Mouse (Mus musculus) heart, postnatal 0 days (tissue): Measurements from ENCODE around the gene Oas1d. TPM values are rescaled to one million over a fixed set of nuclear protein-coding genes. Genes with fewer than 3 reads are reported as not detected.
"Not testable (repeated sequence)": the region's sequence is repeated elsewhere in the genome, so short reads cannot be mapped to it uniquely, and the experiment has no call there.

Experiments used
- ATAC-seq: fragments of 200-750 bp; cut with Nextera tagmentation; 2 replicates; pipeline ENCODE4 v1.8.0; 2017; ENCODE audit warnings: low read depth, moderate number of reproducible peaks, moderate library complexity; ENCODE audit not compliant: insufficient read depth
- DNase-seq: peaks from one replicate; pipeline ENCODE4 v3.0.0-alpha.2; 2016; ENCODE audit warnings: low spot score
- H3K27ac ChIP-seq: fragments of 300-500 bp; sonication (generic); 2 replicates; pipeline ENCODE4 v1.5.1; 2014; ENCODE audit warnings: low read depth, mild to moderate bottlenecking
- H3K27me3 ChIP-seq: fragments of 300-500 bp; sonication (generic); 2 replicates; pipeline ENCODE4 v1.6.1; 2014; ENCODE audit warnings: low read length, mixed read lengths; ENCODE audit not compliant: control insufficient read depth, insufficient read depth
- H3K36me3 ChIP-seq: fragments of 300-500 bp; sonication (generic); replicated peaks from 2 replicates; pipeline ENCODE4 v1.6.1; 2014; ENCODE audit warnings: low read length, mixed read lengths; ENCODE audit not compliant: control insufficient read depth, insufficient read depth
- H3K4me1 ChIP-seq: fragments of 300-500 bp; sonication (generic); 2 replicates; pipeline ENCODE4 v1.6.1; 2014; ENCODE audit warnings: antibody characterized with exemption; ENCODE audit not compliant: control insufficient read depth, insufficient read depth
- H3K4me2 ChIP-seq: fragments of 300-500 bp; sonication (generic); 2 replicates; pipeline ENCODE4 v1.6.1; 2014; ENCODE audit warnings: low read depth, mild to moderate bottlenecking, low read length, moderate library complexity
- H3K4me3 ChIP-seq: fragments of 300-500 bp; sonication (generic); 2 replicates; pipeline ENCODE4 v1.5.1; 2014; ENCODE audit warnings: low read depth, low read length
- H3K9ac ChIP-seq: fragments of 300-500 bp; sonication (generic); replicated peaks from 2 replicates; pipeline ENCODE4 v1.6.1; 2014; ENCODE audit warnings: low read depth, low read length, mixed read lengths
- H3K9me3 ChIP-seq: fragments of 300-500 bp; sonication (generic); replicated peaks from 2 replicates; pipeline ENCODE4 v1.6.1; 2016; ENCODE audit warnings: low read length; ENCODE audit not compliant: control insufficient read depth
- CTCF ChIP-seq: IDR thresholded peaks from 2 replicates; pipeline ENCODE4 v1.5.1; 2016; ENCODE audit warnings: antibody characterized with exemption, control low read depth, low read depth
- EP300 ChIP-seq: IDR thresholded peaks from 2 replicates; pipeline ENCODE4 v1.6.1; 2016; ENCODE audit warnings: antibody characterized with exemption, low read depth
- WGBS: fragments of 180-500 bp; shearing (Covaris S2); extraction: QIAGEN DNeasy Blood & Tissue Kit; methylation state at CpG from one replicate; pipeline ENCODE4 v1.1.7; 2014; 5-methylcytosine and 5-hydroxymethylcytosine counted together
- polyA plus RNA-seq: library from polyadenylated mRNA; unstranded; fragments of >200 nt; fragmentation: Nextera tagmentation; extraction: Ambion mirVana; gene quantifications from 2 replicates; pipeline ENCODE4 v1.2.1, GENCODE M21; 2015
- total RNA-seq: library from RNA; depleted of rRNA; stranded (reverse); fragments of >200 nt; gene quantifications from 2 replicates; pipeline ENCODE4 v1.2.3, GENCODE M21; 2014; ENCODE audit warnings: low replicate concordance

The Oas1d gene
- total and polyA plus RNA-seq, 2 experiments from 2014 or later, result not detected

GRCm38 (mm10) chr5:120898307-120898706 is 16.0 kb upstream of the Oas1d start:
- 66% methylated on average over 6 of the region's 6 CpGs for WGBS
- H3K4me3 ChIP-seq, result no peak overlapping the region
- TF ChIP-seq EP300 (no peak), CTCF (no peak)

GRCm38 (mm10) chr5:120898726-120899125 is 15.6 kb upstream of the Oas1d start:
- Histone ChIP-seq H3K9ac (no peak overlapping the region), H3K4me1 (no peaks in the 10 kb centered on the region), H3K27ac (no peak overlapping the region), H3K4me3 (no peak overlapping the region), H3K36me3 (no peaks in the 10 kb centered on the region), H3K9me3 (no peaks in the 10 kb centered on the region), H3K4me2 (no peak overlapping the region), H3K27me3 (no peaks in the 10 kb centered on the region)
- ATAC-seq, result no peak
- TF ChIP-seq CTCF, result no peak
- TF ChIP-seq EP300, result no peak
- DNase-seq, result no peak

More at GRCm38 (mm10) chr5:120898307-120898706, 16.0 kb upstream of the Oas1d start:
- DNase-seq (no peak), ATAC-seq (no peak)
- H3K9me3 ChIP-seq, result no peaks in the 10 kb centered on the region
- no peaks in the 10 kb centered on the region for H3K27me3 ChIP-seq
- no peaks in the 10 kb centered on the region for H3K4me1 ChIP-seq
- no peaks in the 10 kb centered on the region for H3K36me3 ChIP-seq
- H3K4me2 ChIP-seq, result no peak overlapping the region
- no peak overlapping the region for H3K9ac ChIP-seq
- H3K27ac ChIP-seq, result no peak overlapping the region

GRCm38 (mm10) chr5:120900666-120901065 is 13.7 kb upstream of the Oas1d start:
- no peak overlapping the region for H3K9ac ChIP-seq
- H3K4me1 ChIP-seq, result no peaks in the 10 kb centered on the region
- TF ChIP-seq EP300 (no peak), CTCF (no peak)
- no peak overlapping the region for H3K4me3 ChIP-seq
- DNase-seq (no peak), ATAC-seq (no peak)
- 37% methylated on average over 1 of the region's 1 CpGs for WGBS
- no peaks in the 10 kb centered on the region for H3K9me3 ChIP-seq
- H3K4me2 ChIP-seq, result no peak overlapping the region
- H3K27me3 ChIP-seq, result no peaks in the 10 kb centered on the region
- no peaks in the 10 kb centered on the region for H3K36me3 ChIP-seq
- H3K27ac ChIP-seq, result no peak overlapping the region

- ATAC-seq (no peak), DNase-seq (no peak)
- no peak overlapping the region for H3K4me3 ChIP-seq
- no peak overlapping the region for H3K27ac ChIP-seq
- no peak overlapping the region for H3K4me2 ChIP-seq
- no peaks in the 10 kb centered on the region for H3K27me3 ChIP-seq
- H3K4me1 ChIP-seq, result no peaks in the 10 kb centered on the region
- no peaks in the 10 kb centered on the region for H3K9me3 ChIP-seq
- TF ChIP-seq CTCF (no peak), EP300 (no peak)
- no peaks in the 10 kb centered on the region for H3K36me3 ChIP-seq
- 86% methylated on average over 5 of the region's 5 CpGs for WGBS
- no peak overlapping the region for H3K9ac ChIP-seq
These were observed 12.3 kb upstream of the Oas1d start for GRCm38 (mm10) chr5:120902056-120902455.

- WGBS, result 28% methylated on average over 9 of the region's 12 CpGs
These were observed 7.3 kb upstream of the Oas1d start, which contains the start of gene Oas1a for GRCm38 (mm10) chr5:120906791-120907733. Gene Oas1a (minus strand): TSS chr5:120907521.

More at GRCm38 (mm10) chr5:120906791-120907733, 7.3 kb upstream of the Oas1d start, which contains the start of gene Oas1a:
- not testable (repeated sequence) for ATAC-seq, H3K4me1 ChIP-seq, H3K27ac ChIP-seq, H3K9ac ChIP-seq, H3K36me3 ChIP-seq, H3K9me3 ChIP-seq, DNase-seq, H3K27me3 ChIP-seq
- Histone ChIP-seq H3K4me2 (peak within 1 kb of the TSS; percentile 16; the same call in 1 of the 2 replicates), H3K4me3 (peak within 1 kb of the TSS; percentile 12; the same call in 1 of the 2 replicates)
